Mouse (Mus musculus) small intestine, adult 2 months (tissue): Measurements from ENCODE around the gene Xylt1.

Source experiments
- CTCF ChIP-seq: fragments of 200-500 bp; IDR thresholded peaks from 2 replicates; pipeline ENCODE4 v1.5.1; 2012; ENCODE audit warnings: low read depth, mild to moderate bottlenecking, control low read depth, inconsistent platforms, low read length, moderate library complexity, mixed read lengths; ENCODE audit not compliant: insufficient replicate concordance, insufficient read length; ENCODE audit errors: extremely low read depth
- POLR2A ChIP-seq: fragments of 200-500 bp; IDR thresholded peaks from 2 replicates; pipeline ENCODE4 v1.6.1; 2012; ENCODE audit warnings: low read depth, mild to moderate bottlenecking, control low read depth, inconsistent platforms, low read length, moderate library complexity

- TF ChIP-seq CTCF (no peak), POLR2A (no peak)
Measured at GRCm38 (mm10) chr7:117445471-117445870, 64.7 kb downstream of the Xylt1 start.
